Comparison of ENCODE assay signal across 11 mouse cellular contexts in the genomic region with DNA sequence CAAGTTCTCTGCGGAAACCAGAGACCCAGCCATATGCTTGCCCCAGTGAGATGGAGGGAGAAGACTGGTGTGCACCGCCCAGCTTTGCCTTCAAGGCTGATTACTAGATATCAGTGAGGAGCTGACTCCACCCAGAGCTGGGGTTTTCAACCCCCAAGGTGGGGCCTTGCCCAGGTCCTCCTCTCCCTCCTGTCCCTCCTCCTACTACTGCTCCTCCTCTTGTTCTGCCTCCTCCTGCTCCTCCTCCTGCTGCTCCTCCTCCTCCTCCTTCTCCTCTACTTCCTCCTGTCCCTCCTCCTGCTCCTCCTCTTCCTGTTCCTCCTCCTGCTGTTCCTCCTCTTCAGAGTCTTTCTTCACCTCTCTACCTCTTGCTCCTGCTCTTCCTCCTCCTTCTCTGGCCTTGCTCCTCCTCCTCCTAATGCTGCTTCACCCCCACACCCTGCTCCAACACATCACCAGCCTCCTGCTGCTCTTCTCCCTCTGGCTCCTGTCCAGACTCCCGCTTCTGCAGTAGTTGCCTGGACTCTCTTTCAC. TPM values are rescaled to one million over a fixed set of nuclear protein-coding genes. Genes with fewer than 3 reads are reported as not detected.
A peak's percentile ranks its signal among the peaks of the same experiment; 100 is the strongest.
DNase-seq lines count a peak whose midpoint lies in the region; ATAC-seq and TF ChIP-seq lines count a peak whose summit lies in the region.
"Had no signal": no experiment of that assay in that cellular context is flagged by ENCODE, and none has a peak within 500 bp of the region (broad histone marks: within the 10 kb centered on the region; RNA-seq: fewer than 3 reads in every experiment).

No protein-coding gene starts in this region.

- H3K9ac ChIP-seq in heart, postnatal 0 days (replicated peaks; ENCODE audit: low read depth, low read length) = no peak overlapping the region
- H3K9ac ChIP-seq in kidney, embryonic 14.5 days (ENCODE audit: low read depth, low read length) = no peak overlapping the region
- H3K9ac ChIP-seq in hindbrain, embryonic 12.5 days = no peak overlapping the region

- no peaks in the 10 kb centered on the region for H3K9me3 ChIP-seq in heart, postnatal 0 days (replicated peaks; ENCODE audit: control insufficient read depth, low read length)
- H3K9me3 ChIP-seq in kidney, embryonic 14.5 days (ENCODE audit: control insufficient read depth, low read length) = no peaks in the 10 kb centered on the region
- no peaks in the 10 kb centered on the region for H3K9me3 ChIP-seq in hindbrain, embryonic 12.5 days (replicated peaks)

- no peak overlapping the region for H3K4me2 ChIP-seq in heart, postnatal 0 days (ENCODE audit: low read depth, low read length)
- no peak overlapping the region for H3K4me2 ChIP-seq in kidney, embryonic 14.5 days (replicated peaks; ENCODE audit: low read depth, low read length)
- H3K4me2 ChIP-seq in hindbrain, embryonic 12.5 days (replicated peaks) = no peak overlapping the region

- whole genome bisulfite sequencing in heart, postnatal 0 days = 72% methylated on average over 2 of the region's 3 CpGs
- 86% methylated on average over 3 of the region's 3 CpGs for WGBS in kidney, embryonic 14.5 days
- 75% methylated on average over 3 of the region's 3 CpGs for WGBS in hindbrain, embryonic 12.5 days

- H3K27ac ChIP-seq in heart, postnatal 0 days (ENCODE audit: low read depth) = no peak overlapping the region
- no peak overlapping the region for H3K27ac ChIP-seq in kidney, embryonic 14.5 days (ENCODE audit: low read depth, low read length)
- no peak overlapping the region for H3K27ac ChIP-seq in hindbrain, embryonic 12.5 days

- H3K4me1 ChIP-seq in heart, postnatal 0 days (ENCODE audit: control insufficient read depth, insufficient read depth) = no peaks in the 10 kb centered on the region
- H3K4me1 ChIP-seq in kidney, embryonic 14.5 days (ENCODE audit: control insufficient read depth, insufficient read depth, low read length) = no peaks in the 10 kb centered on the region
- no peaks in the 10 kb centered on the region for H3K4me1 ChIP-seq in hindbrain, embryonic 12.5 days

- no peak for TF ChIP-seq EP300 in heart, postnatal 0 days (IDR thresholded peaks at IDR 0.05; ENCODE audit: low read depth)

- ATAC-seq in heart, postnatal 0 days (ENCODE audit: insufficient read depth, low read depth) = 0 out of 2 replicates have a peak, but pooled peaks have one; percentile 24
- peak; percentile 47; the same call in 1 of the 2 replicates for ATAC-seq in kidney, embryonic 14.5 days (ENCODE audit: low FRiP score, low TSS enrichment)
- no peak for ATAC-seq in hindbrain, embryonic 12.5 days (ENCODE audit: low FRiP score)

- DNase-seq in heart, postnatal 0 days (ENCODE audit: low spot score) = no peak
- DNase-seq in heart, adult 9 months (ENCODE audit: low spot score in 2 of 2) = no peak
- peak; percentile 53 for DNase-seq in NIH3T3 (ENCODE audit: low read depth)
- DNase-seq in lung, postnatal 10 days = peak; percentile 25
- DNase-seq in retina, embryonic 14.5 days (ENCODE audit: low spot score) = no peak
- DNase-seq in urinary bladder, postnatal 10 days (ENCODE audit: low spot score) = no peak
- DNase-seq: heart, postnatal 14 days had no signal

- no peak for TF ChIP-seq CTCF in heart, postnatal 0 days (IDR thresholded peaks at IDR 0.05; ENCODE audit: low read depth)

- no peak overlapping the region for H3K4me3 ChIP-seq in heart, postnatal 0 days (ENCODE audit: low read depth, low read length)
- no peak overlapping the region for H3K4me3 ChIP-seq in kidney, embryonic 14.5 days (ENCODE audit: low read length)
- no peak overlapping the region for H3K4me3 ChIP-seq in hindbrain, embryonic 12.5 days
- H3K4me3 ChIP-seq: erythroblast, embryonic 14.5 days had no signal

- no peaks in the 10 kb centered on the region for H3K27me3 ChIP-seq in heart, postnatal 0 days (ENCODE audit: control insufficient read depth, insufficient read depth, low read length)
- H3K27me3 ChIP-seq in kidney, embryonic 14.5 days (ENCODE audit: control insufficient read depth, insufficient read depth, low read length) = no peaks in the 10 kb centered on the region
- H3K27me3 ChIP-seq in hindbrain, embryonic 12.5 days = no peaks in the 10 kb centered on the region

- H3K36me3 ChIP-seq in heart, postnatal 0 days (replicated peaks; ENCODE audit: control insufficient read depth, insufficient read depth, low read length) = no peaks in the 10 kb centered on the region
- H3K36me3 ChIP-seq in kidney, embryonic 14.5 days (ENCODE audit: control insufficient read depth, insufficient read depth, low read length) = no peaks in the 10 kb centered on the region
- no peaks in the 10 kb centered on the region for H3K36me3 ChIP-seq in hindbrain, embryonic 12.5 days

RNA-seq across cellular contexts. Expression of gene Rdh7, which starts 9.4 kb away (rescaled TPM):
- 0.46 TPM in 1 of 2 replicates, not detected in the other for total RNA-seq in heart, postnatal 0 days (2014; rRNA removed; ENCODE audit: low replicate concordance)
- not detected in 2 replicates for polyA plus RNA-seq in heart, postnatal 0 days (2015; fragmentation: Nextera tagmentation; extraction: Ambion mirVana)
- not detected in 2 replicates for polyA plus RNA-seq in kidney, embryonic 14.5 days (2014; fragmentation: Nextera tagmentation; extraction: Ambion mirVana)
- not detected in 2 replicates for polyA plus RNA-seq in hindbrain, embryonic 12.5 days (2016; fragmentation: Nextera tagmentation; extraction: Ambion mirVana)
- total RNA-seq: heart, postnatal 14 days had no signal
- polyA plus RNA-seq: erythroblast, embryonic 14.5 days; limb, embryonic 11.5 days had no signal

RNA-seq across cellular contexts. Expression of gene Rdh16f2, which starts 12.9 kb away (rescaled TPM):
- total RNA-seq in heart, postnatal 0 days (2014; rRNA removed; ENCODE audit: low replicate concordance) = not detected in 2 replicates
- polyA plus RNA-seq in heart, postnatal 0 days (2015; fragmentation: Nextera tagmentation; extraction: Ambion mirVana) = not detected in 2 replicates
- polyA plus RNA-seq in kidney, embryonic 14.5 days (2014; fragmentation: Nextera tagmentation; extraction: Ambion mirVana) = not detected in 2 replicates
- not detected in 2 replicates for polyA plus RNA-seq in hindbrain, embryonic 12.5 days (2016; fragmentation: Nextera tagmentation; extraction: Ambion mirVana)
- total RNA-seq: heart, postnatal 14 days had no signal
- polyA plus RNA-seq: erythroblast, embryonic 14.5 days; limb, embryonic 11.5 days had no signal

RNA-seq across cellular contexts. Expression of gene Sdr9c7, which starts 19.1 kb away (rescaled TPM):
- total RNA-seq in heart, postnatal 0 days (2014; rRNA removed; ENCODE audit: low replicate concordance) = not detected in 2 replicates
- polyA plus RNA-seq in heart, postnatal 0 days (2015; fragmentation: Nextera tagmentation; extraction: Ambion mirVana) = not detected in 2 replicates
- not detected in 2 replicates for polyA plus RNA-seq in kidney, embryonic 14.5 days (2014; fragmentation: Nextera tagmentation; extraction: Ambion mirVana)
- polyA plus RNA-seq in hindbrain, embryonic 12.5 days (2016; fragmentation: Nextera tagmentation; extraction: Ambion mirVana) = not detected in 2 replicates
- polyA plus RNA-seq: erythroblast, embryonic 14.5 days; limb, embryonic 11.5 days had no signal

RNA-seq across cellular contexts. Expression of gene Rdh19, which starts 29.5 kb away (rescaled TPM):
- not detected in 2 replicates for total RNA-seq in heart, postnatal 0 days (2014; rRNA removed; ENCODE audit: low replicate concordance)
- polyA plus RNA-seq in heart, postnatal 0 days (2015; fragmentation: Nextera tagmentation; extraction: Ambion mirVana) = not detected in 2 replicates
- polyA plus RNA-seq in kidney, embryonic 14.5 days (2014; fragmentation: Nextera tagmentation; extraction: Ambion mirVana) = not detected in 2 replicates
- not detected in 2 replicates for polyA plus RNA-seq in hindbrain, embryonic 12.5 days (2016; fragmentation: Nextera tagmentation; extraction: Ambion mirVana)
- total RNA-seq: heart, postnatal 14 days had no signal
- polyA plus RNA-seq: erythroblast, embryonic 14.5 days; limb, embryonic 11.5 days had no signal

Comparison
In these comparisons a context has a peak if more than half of its experiments do, and no peak if none do; other contexts are left out.
1. DNase-seq: peak in NIH3T3 (single experiment) and lung, postnatal 10 days (single experiment); none in heart, postnatal 0 days (single experiment), heart, adult 9 months (0 of 2), retina, embryonic 14.5 days (single experiment) and urinary bladder, postnatal 10 days (single experiment).